Mouse (Mus musculus): ENCODE results near the gene Chst15. TPM values are rescaled to one million over a fixed set of nuclear protein-coding genes. Genes with fewer than 3 reads are reported as not detected.

Chst15 gene
- polyA plus RNA-seq, 1 experiment, result 34.6 TPM

DNA sequence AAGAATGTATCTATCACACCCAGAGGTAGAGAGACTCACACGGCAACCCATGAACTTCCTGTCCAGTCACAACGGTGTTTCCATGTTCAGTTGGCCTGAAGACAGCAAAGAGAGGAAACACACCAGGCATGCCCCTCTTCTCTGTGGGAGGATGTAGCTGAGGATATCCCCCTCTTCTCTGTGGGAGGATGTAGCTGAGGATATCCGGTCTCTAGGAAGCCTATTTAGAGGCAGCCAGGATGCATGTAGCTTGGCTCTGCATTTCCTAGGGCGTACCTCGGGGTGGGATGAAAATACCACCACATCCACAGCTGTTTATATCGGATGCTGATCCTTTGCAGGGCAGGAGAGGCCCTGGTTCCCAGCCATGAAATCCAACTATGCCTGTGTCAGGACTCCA is 71.3 kb downstream of the Chst15 start:
- Histone ChIP-seq H3K27ac (ENCODE audit: control insufficient read depth, insufficient read depth, low read depth, low read length, poor library complexity) (no peak overlapping the region), H3K4me1 (ENCODE audit: control insufficient read depth, insufficient read depth, low read length) (no peaks in the 10 kb centered on the region), H3K4me3 (replicated peaks; ENCODE audit: control insufficient read depth, low read depth, low read length) (no peak overlapping the region)
- no peak for TF ChIP-seq CTCF (IDR thresholded peaks at IDR 0.05; ENCODE audit: control insufficient read depth, insufficient read depth, low read length)
- no peak for TF ChIP-seq POLR2A (IDR thresholded peaks at IDR 0.05; ENCODE audit: borderline replicate concordance, control insufficient read depth, low read depth, low read length)
- WGBS, result 84% methylated on average over 6 of the region's 6 CpGs

DNA sequence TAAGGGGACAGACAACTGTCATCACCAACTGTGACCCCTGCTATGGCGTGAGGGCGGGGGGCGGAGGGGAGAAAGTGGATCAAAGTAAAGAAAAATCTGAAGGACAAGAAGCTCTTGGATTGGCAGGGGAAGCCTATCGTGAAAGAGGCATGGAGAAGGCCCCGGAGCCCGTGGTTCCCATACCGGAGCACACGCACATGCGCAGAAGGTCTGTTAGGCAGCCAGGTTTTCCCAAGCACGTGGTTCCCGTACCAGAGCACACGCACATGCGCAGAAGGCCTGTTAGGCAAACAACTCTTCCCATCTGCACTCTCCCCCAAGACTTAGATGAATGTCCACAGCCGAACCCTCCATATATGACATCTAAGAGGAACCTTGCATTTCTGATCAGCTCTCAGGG is 72.4 kb downstream of the Chst15 start:
- TF ChIP-seq POLR2A (IDR thresholded peaks at IDR 0.05; ENCODE audit: borderline replicate concordance, control insufficient read depth, low read depth, low read length), result no peak
- TF ChIP-seq CTCF (IDR thresholded peaks at IDR 0.05; ENCODE audit: control insufficient read depth, insufficient read depth, low read length), result no peak
- no peaks in the 10 kb centered on the region for H3K4me1 ChIP-seq (ENCODE audit: control insufficient read depth, insufficient read depth, low read length)
- no peak overlapping the region for H3K4me3 ChIP-seq (replicated peaks; ENCODE audit: control insufficient read depth, low read depth, low read length)
- no peak overlapping the region for H3K27ac ChIP-seq (ENCODE audit: control insufficient read depth, insufficient read depth, low read depth, low read length, poor library complexity)
- 90% methylated on average over 14 of the region's 14 CpGs for WGBS

DNA sequence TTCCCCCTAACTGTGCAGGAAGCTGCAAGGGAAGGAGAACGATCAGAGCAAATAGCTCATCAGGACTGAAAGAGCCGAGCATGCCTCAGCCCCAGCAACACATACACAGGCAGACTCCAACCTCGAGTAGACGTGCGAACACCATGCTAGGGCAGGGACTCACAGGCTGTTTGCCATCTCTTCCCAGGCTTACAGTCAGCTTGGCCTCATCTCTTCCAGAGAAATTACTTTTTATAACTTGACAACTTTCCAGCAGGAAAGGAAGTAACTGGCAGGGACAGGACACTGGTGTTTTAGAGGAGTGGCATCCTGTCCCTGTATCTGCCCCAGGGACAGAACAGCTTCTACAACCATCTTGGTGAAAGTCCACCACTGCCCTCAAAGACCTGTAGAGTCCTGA is 73.8 kb downstream of the Chst15 start:
- H3K4me3 ChIP-seq (replicated peaks; ENCODE audit: control insufficient read depth, low read depth, low read length), result no peak overlapping the region
- no peak overlapping the region for H3K27ac ChIP-seq (ENCODE audit: control insufficient read depth, insufficient read depth, low read depth, low read length, poor library complexity)
- no peaks in the 10 kb centered on the region for H3K4me1 ChIP-seq (ENCODE audit: control insufficient read depth, insufficient read depth, low read length)
- WGBS, result 54% methylated on average over 5 of the region's 5 CpGs
- TF ChIP-seq CTCF (IDR thresholded peaks at IDR 0.05; ENCODE audit: control insufficient read depth, insufficient read depth, low read length) (no peak), POLR2A (IDR thresholded peaks at IDR 0.05; ENCODE audit: borderline replicate concordance, control insufficient read depth, low read depth, low read length) (no peak)

DNA sequence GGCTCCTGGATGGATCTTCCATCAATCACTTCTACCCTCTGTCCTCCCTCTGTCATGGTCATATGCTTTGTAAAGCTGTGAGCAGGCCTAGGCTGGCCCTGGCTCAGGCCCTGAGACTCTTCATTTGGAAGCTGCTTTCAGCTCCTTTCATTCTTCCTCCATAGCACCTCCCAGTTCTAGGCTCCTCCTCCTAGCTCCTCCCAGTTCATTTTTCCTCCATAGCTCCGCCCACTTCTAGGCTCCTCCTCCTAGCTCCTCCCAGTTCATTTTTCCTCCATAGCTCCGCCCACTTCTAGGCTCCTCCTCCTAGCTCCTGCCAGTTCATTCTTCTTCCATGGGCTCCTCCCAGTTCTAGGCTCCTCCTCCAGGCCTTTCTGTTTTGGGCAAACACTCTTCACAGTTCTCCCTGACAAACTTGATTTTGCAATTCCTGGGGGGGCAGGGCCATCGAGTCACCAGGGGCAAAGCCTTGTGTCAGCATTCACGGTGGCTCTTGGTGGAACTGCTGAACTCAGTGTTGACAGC is 74.3 kb downstream of the Chst15 start:
- H3K4me3 ChIP-seq (replicated peaks; ENCODE audit: control insufficient read depth, low read depth, low read length), result no peak overlapping the region

GRCm38 (mm10) chr7:132238921-132239320 is 78.1 kb downstream of the Chst15 start:
- Histone ChIP-seq H3K4me3 (replicated peaks; ENCODE audit: control insufficient read depth, low read depth, low read length) (no peak overlapping the region), H3K27ac (ENCODE audit: control insufficient read depth, insufficient read depth, low read depth, low read length, poor library complexity) (no peak overlapping the region), H3K4me1 (ENCODE audit: control insufficient read depth, insufficient read depth, low read length) (no peaks in the 10 kb centered on the region)
- 62% methylated on average over 3 of the region's 3 CpGs for WGBS
- TF ChIP-seq CTCF (IDR thresholded peaks at IDR 0.05; ENCODE audit: control insufficient read depth, insufficient read depth, low read length) (no peak), POLR2A (IDR thresholded peaks at IDR 0.05; ENCODE audit: borderline replicate concordance, control insufficient read depth, low read depth, low read length) (no peak)

More for the DNA sequence above, 74.3 kb downstream of the Chst15 start:
- TF ChIP-seq CTCF (IDR thresholded peaks at IDR 0.05; ENCODE audit: control insufficient read depth, insufficient read depth, low read length) (no peak), POLR2A (IDR thresholded peaks at IDR 0.05; ENCODE audit: borderline replicate concordance, control insufficient read depth, low read depth, low read length) (no peak)
- WGBS, result 42% methylated on average over 4 of the region's 4 CpGs
- Histone ChIP-seq H3K4me1 (ENCODE audit: control insufficient read depth, insufficient read depth, low read length) (no peaks in the 10 kb centered on the region), H3K27ac (ENCODE audit: control insufficient read depth, insufficient read depth, low read depth, low read length, poor library complexity) (no peak overlapping the region)

GRCm38 (mm10) chr7:132237191-132237590 is 79.8 kb downstream of the Chst15 start:
- no peak for TF ChIP-seq POLR2A (IDR thresholded peaks at IDR 0.05; ENCODE audit: borderline replicate concordance, control insufficient read depth, low read depth, low read length)
- no peak for TF ChIP-seq CTCF (IDR thresholded peaks at IDR 0.05; ENCODE audit: control insufficient read depth, insufficient read depth, low read length)
- no peak overlapping the region for H3K27ac ChIP-seq (ENCODE audit: control insufficient read depth, insufficient read depth, low read depth, low read length, poor library complexity)
- 62% methylated on average over 4 of the region's 4 CpGs for WGBS
- no peak overlapping the region for H3K4me3 ChIP-seq (replicated peaks; ENCODE audit: control insufficient read depth, low read depth, low read length)
- no peaks in the 10 kb centered on the region for H3K4me1 ChIP-seq (ENCODE audit: control insufficient read depth, insufficient read depth, low read length)

GRCm38 (mm10) chr7:132236789-132237188 is 80.2 kb downstream of the Chst15 start:
- no peak overlapping the region for H3K4me3 ChIP-seq (replicated peaks; ENCODE audit: control insufficient read depth, low read depth, low read length)
- TF ChIP-seq POLR2A (IDR thresholded peaks at IDR 0.05; ENCODE audit: borderline replicate concordance, control insufficient read depth, low read depth, low read length) (no peak), CTCF (IDR thresholded peaks at IDR 0.05; ENCODE audit: control insufficient read depth, insufficient read depth, low read length) (no peak)
- WGBS, result 83% methylated on average over 8 of the region's 8 CpGs
- H3K4me1 ChIP-seq (ENCODE audit: control insufficient read depth, insufficient read depth, low read length), result no peaks in the 10 kb centered on the region
- H3K27ac ChIP-seq (ENCODE audit: control insufficient read depth, insufficient read depth, low read depth, low read length, poor library complexity), result no peak overlapping the region

GRCm38 (mm10) chr7:132234250-132234649 is 82.8 kb downstream of the Chst15 start:
- no peaks in the 10 kb centered on the region for H3K4me1 ChIP-seq (ENCODE audit: control insufficient read depth, insufficient read depth, low read length)
- no peak for TF ChIP-seq POLR2A (IDR thresholded peaks at IDR 0.05; ENCODE audit: borderline replicate concordance, control insufficient read depth, low read depth, low read length)
- no peak for TF ChIP-seq CTCF (IDR thresholded peaks at IDR 0.05; ENCODE audit: control insufficient read depth, insufficient read depth, low read length)
- 89% methylated on average over 3 of the region's 3 CpGs for WGBS
- H3K4me3 ChIP-seq (replicated peaks; ENCODE audit: control insufficient read depth, low read depth, low read length), result no peak overlapping the region
- no peak overlapping the region for H3K27ac ChIP-seq (ENCODE audit: control insufficient read depth, insufficient read depth, low read depth, low read length, poor library complexity)

- no peaks in the 10 kb centered on the region for H3K4me1 ChIP-seq (ENCODE audit: control insufficient read depth, insufficient read depth, low read length)
- WGBS, result 84% methylated on average over 4 of the region's 4 CpGs
- no peak for TF ChIP-seq POLR2A (IDR thresholded peaks at IDR 0.05; ENCODE audit: borderline replicate concordance, control insufficient read depth, low read depth, low read length)
- TF ChIP-seq CTCF (IDR thresholded peaks at IDR 0.05; ENCODE audit: control insufficient read depth, insufficient read depth, low read length), result no peak
- H3K4me3 ChIP-seq (replicated peaks; ENCODE audit: control insufficient read depth, low read depth, low read length), result no peak overlapping the region
- H3K27ac ChIP-seq (ENCODE audit: control insufficient read depth, insufficient read depth, low read depth, low read length, poor library complexity), result no peak overlapping the region
These were observed 83.3 kb downstream of the Chst15 start for GRCm38 (mm10) chr7:132233732-132234131.

Data from bone marrow, adult 2 months (tissue).